Mouse (Mus musculus) MN1 (cell line): ENCODE results near the gene Btbd35f7.
"Not testable (repeated sequence)": the region's sequence is repeated elsewhere in the genome, so short reads cannot be mapped to it uniquely, and the experiment has no call there.

Experiments
- DNase-seq: peaks from one replicate; pipeline ENCODE4 v3.0.0-alpha.2; 2016; ENCODE audit warnings: low spot score

Gene Btbd35f7

DNA sequence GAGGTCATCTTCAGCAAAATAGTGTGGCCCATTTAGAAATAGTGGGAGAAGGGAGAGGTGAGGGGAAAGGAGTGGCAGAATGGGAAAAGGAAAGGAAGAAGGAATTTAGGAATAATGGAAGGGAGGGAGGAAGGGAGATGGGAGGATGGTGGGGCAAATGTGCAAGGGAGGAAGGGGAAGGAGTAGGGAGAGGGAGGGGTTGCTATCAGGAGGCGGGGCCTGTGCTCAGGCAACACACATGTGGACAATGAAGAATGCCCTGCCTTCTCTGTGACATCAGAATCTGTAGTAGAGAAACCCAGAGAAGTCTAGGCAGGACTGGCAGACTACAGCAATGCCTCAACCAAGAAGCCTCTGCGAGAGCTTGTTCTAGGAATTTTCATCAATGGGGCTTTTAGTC lies at the start of gene Btbd35f7:
Btbd35f7 (plus strand) TSS at position 301 of the 400 bp plus-strand sequence.
- not testable (repeated sequence) for DNase-seq
